Mouse (Mus musculus): ENCODE results near the gene Vcl. TPM values are rescaled to one million over a fixed set of nuclear protein-coding genes. Genes with fewer than 3 reads are reported as not detected.

Gene Vcl
- 18.5 to 21.1 TPM (median 19.4 TPM) in 4 replicates for total RNA-seq (2023)

GRCm38 (mm10) chr14:20928848-20929745, at the start of gene Vcl:
Vcl (plus strand) TSS chr14:20929398.

GRCm38 (mm10) chr14:21052112-21052780, 123.0 kb downstream of the Vcl start, which contains the start of the genes Ap3m1 and Adk:
Ap3m1 (minus strand) TSS chr14:21052508.
Adk (plus strand) TSS chr14:21052574.

Other genes starting within 250 kb of the Vcl start
- gene Fut11, start 234.4 kb upstream of the Vcl start, total RNA-seq (2023), result 6.2 to 7.0 TPM (median 6.3 TPM) in 4 replicates
- 32.0 to 40.8 TPM (median 34.1 TPM) in 4 replicates for gene Chchd1, start 226.4 kb upstream of the Vcl start, total RNA-seq (2023)
- gene Zswim8, start 221.8 kb upstream of the Vcl start, total RNA-seq (2023), result 192 to 208 TPM (median 201 TPM) in 4 replicates
- gene Ndst2, start 194.8 kb upstream of the Vcl start, total RNA-seq (2023), result 48.6 to 52.8 TPM (median 50.3 TPM) in 4 replicates
- gene Camk2g, start 135.3 kb upstream of the Vcl start, total RNA-seq (2023), result 19.7 to 28.2 TPM (median 21.3 TPM) in 4 replicates
- 2.1 to 3.3 TPM (median 2.9 TPM) in 4 replicates for gene Plau, start 92.7 kb upstream of the Vcl start, total RNA-seq (2023)
- 43.7 to 45.4 TPM (median 44.1 TPM) in 4 replicates for gene Ap3m1, start 123.1 kb downstream of the Vcl start, total RNA-seq (2023)
- gene Adk, start 123.2 kb downstream of the Vcl start, total RNA-seq (2023), result 13.0 to 23.6 TPM (median 18.6 TPM) in 4 replicates

All from B cell, adult 62 days (primary cell).